ENCODE assay signal across 8 mouse cellular contexts in the genomic region with DNA sequence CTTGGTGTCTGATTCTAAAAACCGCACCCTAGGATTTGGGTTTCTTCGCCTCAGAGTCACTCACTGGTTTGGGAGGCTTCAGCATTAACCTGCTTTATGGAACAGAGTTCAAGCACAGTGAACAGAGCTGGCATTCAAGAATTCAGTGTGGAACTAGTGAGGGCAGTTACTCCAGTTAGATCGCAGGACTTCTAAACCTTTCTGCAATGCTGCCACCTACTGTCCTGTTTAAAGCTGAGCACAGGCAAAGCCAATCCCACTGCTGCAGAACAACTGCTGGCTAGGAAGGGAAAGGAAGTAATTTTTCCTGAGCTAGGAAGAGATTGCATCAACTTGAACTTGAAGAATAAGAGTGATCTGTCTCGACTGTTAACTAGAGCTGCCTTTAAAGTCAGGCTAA.
A peak's percentile ranks its signal among the peaks of the same experiment; 100 is the strongest.
DNase-seq lines count a peak whose midpoint lies in the region; ATAC-seq and TF ChIP-seq lines count a peak whose summit lies in the region.

No protein-coding gene starts in this region.

- no peak overlapping the region for H3K4me3 ChIP-seq in cerebellum, adult 2 months (replicated peaks; ENCODE audit: insufficient read depth, low read depth, low read length)
- no peak overlapping the region for H3K4me3 ChIP-seq in limb, embryonic 11.5 days (ENCODE audit: low read depth, low read length)
- no peak overlapping the region for H3K4me3 ChIP-seq in neural tube, embryonic 11.5 days (ENCODE audit: low read depth, low read length)

- WGBS in cerebellum, adult 2 months: 16% methylated on average over 4 of the region's 4 CpGs
- 28% methylated on average over 4 of the region's 4 CpGs for WGBS in limb, embryonic 11.5 days
- 32% methylated on average over 4 of the region's 4 CpGs for WGBS in neural tube, embryonic 11.5 days

- peak; percentile 62; the same call in 1 of the 2 replicates for TF ChIP-seq CTCF in cerebellum, adult 2 months (IDR thresholded peaks at IDR 0.05; ENCODE audit: borderline replicate concordance, insufficient read depth, low read depth, low read length)

- H3K27me3 ChIP-seq in cerebellum, adult 2 months (ENCODE audit: control insufficient read depth, insufficient read depth, low read length): no peaks in the 10 kb centered on the region
- H3K27me3 ChIP-seq in limb, embryonic 11.5 days (ENCODE audit: control insufficient read depth, insufficient read depth, low read length): no peaks in the 10 kb centered on the region
- no peaks in the 10 kb centered on the region for H3K27me3 ChIP-seq in neural tube, embryonic 11.5 days (ENCODE audit: control insufficient read depth, insufficient read depth, low read length)

- peak; percentile 69; the same call in 1 of the 2 replicates for ATAC-seq in limb, embryonic 11.5 days (ENCODE audit: insufficient number of reproducible peaks, low FRiP score, low TSS enrichment, low read depth)
- ATAC-seq in neural tube, embryonic 11.5 days (ENCODE audit: insufficient read depth, low FRiP score, low TSS enrichment): peak; percentile 82
- ATAC-seq in monocyte, adult 5-6 weeks (replicated peaks; ENCODE audit: insufficient number of reproducible peaks, low FRiP score, low TSS enrichment, poor library complexity, severe bottlenecking): no peak

- no peaks in the 10 kb centered on the region for H3K4me1 ChIP-seq in cerebellum, adult 2 months (ENCODE audit: control insufficient read depth, insufficient read depth, low read length)
- H3K4me1 ChIP-seq in limb, embryonic 11.5 days (ENCODE audit: control insufficient read depth, insufficient read depth, low read length): no peaks in the 10 kb centered on the region
- H3K4me1 ChIP-seq in neural tube, embryonic 11.5 days (ENCODE audit: control insufficient read depth, insufficient read depth, low read length): no peaks in the 10 kb centered on the region

- H3K27ac ChIP-seq in cerebellum, adult 2 months (ENCODE audit: insufficient read depth, low read length): no peak overlapping the region
- no peak overlapping the region for H3K27ac ChIP-seq in limb, embryonic 11.5 days (replicated peaks; ENCODE audit: low read depth, low read length)
- H3K27ac ChIP-seq in neural tube, embryonic 11.5 days (ENCODE audit: low read depth, low read length): no peak overlapping the region

- no peak overlapping the region for H3K4me2 ChIP-seq in limb, embryonic 11.5 days (ENCODE audit: low read depth, severe bottlenecking)
- H3K4me2 ChIP-seq in neural tube, embryonic 11.5 days (ENCODE audit: low read depth): no peak overlapping the region

- peak; percentile 21 for DNase-seq in ovary, postnatal 14 days (ENCODE audit: low spot score)
- no peak for DNase-seq in ovary, adult 18-20 months (ENCODE audit: low spot score)
- peak; percentile 16 to 31 for DNase-seq in cerebellum, adult 2 months
- peak; percentile 71 for DNase-seq in forelimb bud, embryonic 11.5 days (ENCODE audit: low read depth, low spot score)
- DNase-seq in kidney, adult 9 months: peak; percentile 71
- DNase-seq in limb, embryonic 11.5 days (ENCODE audit: low spot score): peak; percentile 67
- DNase-seq in neural tube, embryonic 11.5 days (ENCODE audit: low spot score): peak; percentile 66

- no peaks in the 10 kb centered on the region for H3K9me3 ChIP-seq in limb, embryonic 11.5 days (ENCODE audit: control insufficient read depth, low read length)
- no peaks in the 10 kb centered on the region for H3K9me3 ChIP-seq in neural tube, embryonic 11.5 days (ENCODE audit: control insufficient read depth, low read length)

- no peak for TF ChIP-seq POLR2A in cerebellum, adult 2 months (IDR thresholded peaks at IDR 0.05; ENCODE audit: borderline replicate concordance, insufficient read depth, low read length)

- H3K9ac ChIP-seq in limb, embryonic 11.5 days (ENCODE audit: low read length): no peak overlapping the region
- no peak overlapping the region for H3K9ac ChIP-seq in neural tube, embryonic 11.5 days (ENCODE audit: low read length)

- H3K36me3 ChIP-seq in limb, embryonic 11.5 days (ENCODE audit: control insufficient read depth, insufficient read depth, low read length): no peaks in the 10 kb centered on the region
- H3K36me3 ChIP-seq in neural tube, embryonic 11.5 days (ENCODE audit: control insufficient read depth, insufficient read depth, low read length): no peaks in the 10 kb centered on the region
